In the genomic region with DNA sequence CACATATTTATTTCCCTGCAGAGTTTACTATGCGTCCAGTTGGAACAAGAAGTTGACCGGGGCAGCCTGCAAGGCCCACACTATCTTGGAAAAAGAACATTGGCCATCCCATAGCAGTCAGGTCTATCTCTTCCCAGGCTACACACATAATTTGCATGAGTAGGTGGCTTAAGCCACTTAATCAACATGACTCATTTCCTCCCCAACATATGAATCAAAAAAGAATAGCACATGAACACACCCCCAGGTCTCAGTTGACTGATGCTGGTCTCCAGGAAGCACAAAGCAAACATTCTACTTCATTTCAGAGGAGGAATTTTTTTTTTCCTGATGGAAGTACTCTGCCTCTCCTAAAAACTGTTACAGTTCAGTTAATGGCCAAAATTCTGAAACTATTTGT, we compare ENCODE assay signal across 21 mouse cellular contexts.
DNase-seq lines count a peak whose midpoint lies in the region; ATAC-seq and TF ChIP-seq lines count a peak whose summit lies in the region.
"Had no signal": no experiment of that assay in that cellular context is flagged by ENCODE, and none has a peak within 500 bp of the region (broad histone marks: within the 10 kb centered on the region; RNA-seq: fewer than 3 reads in every experiment).

No protein-coding gene starts in this region.

- DNase-seq in layer of hippocampus, adult 2 months (ENCODE audit: low spot score in 2 of 2) = no peak
- DNase-seq in layer of hippocampus, postnatal 25 days (ENCODE audit: extremely low spot score in 1 of 2, low spot score in 1 of 2) = no peak
- DNase-seq in 416B (ENCODE audit: low read depth) (peak; percentile 1), Patski (ENCODE audit: low read depth, low spot score) (peak; percentile 88)
- DNase-seq in urinary bladder, postnatal 14 days (ENCODE audit: low spot score) = no peak
- DNase-seq in kidney, adult 8-10 months = no peak
- DNase-seq: adrenal gland, adult 8-10 months; adrenal gland, postnatal 36 days; B cell, adult 2 months; cerebellum, adult 11 months; cerebellum, adult 9-10 months; cerebellum, postnatal 25 days; gastrocnemius, adult 2 months; gastrocnemius, postnatal 25 days had no signal

- peak overlapping the region; percentile 75 for H3K27ac ChIP-seq in layer of hippocampus, adult 2 months
- H3K27ac ChIP-seq: embryonic facial prominence, embryonic 13.5 days; forebrain, embryonic 12.5 days; gastrocnemius, adult 2 months; hindbrain, embryonic 10.5 days; hindbrain, embryonic 15.5 days had no signal

- no peak overlapping the region for H3K4me3 ChIP-seq in layer of hippocampus, adult 2 months
- H3K4me3 ChIP-seq: embryonic facial prominence, embryonic 13.5 days; forebrain, embryonic 12.5 days; gastrocnemius, adult 2 months; heart, embryonic 12.5 days; hindbrain, embryonic 10.5 days; hindbrain, embryonic 15.5 days had no signal

- in situ Hi-C loops in Patski (cut with MboI; ENCODE audit: low pct_unique_long_range_greater_than_20kb) = loop anchor here (25.0 kb wide), 1 partner anchor 643 kb away; no protein-coding TSS in a partner anchor

- POLR2A ChIA-PET in Patski (lab: Charles Lee) = no interaction called here

- ATAC-seq in Patski = peak; percentile 100
- ATAC-seq: CD4-positive, CD25-positive, alpha-beta regulatory T cell, adult 4 months; forebrain, embryonic 16.5 days had no signal

- no peaks in the 10 kb centered on the region for H3K27me3 ChIP-seq in Patski
- H3K27me3 ChIP-seq: embryonic facial prominence, embryonic 13.5 days; forebrain, embryonic 12.5 days; heart, embryonic 12.5 days; hindbrain, embryonic 15.5 days had no signal

- no peak for TF ChIP-seq CTCF in layer of hippocampus, adult 2 months (conservative IDR thresholded peaks at IDR 0.05)
- TF ChIP-seq CTCF in Patski (IDR thresholded peaks at IDR 0.05) = no peak

- CTCF ChIA-PET in Patski (lab: Charles Lee) = no interaction called here

Comparison
In these comparisons a context has a peak if more than half of its experiments do, and no peak if none do; other contexts are left out.
1. DNase-seq: peak in 416B (single experiment) and Patski (single experiment); none in layer of hippocampus, adult 2 months (0 of 2), layer of hippocampus, postnatal 25 days (0 of 2), urinary bladder, postnatal 14 days (single experiment) and kidney, adult 8-10 months (0 of 2).